Mouse (Mus musculus): ENCODE measurements around the gene Bpifb9b.

GRCm38 (mm10) chr2:154339356-154339755 lies 32.3 kb downstream of the Bpifb9b start:
- TF ChIP-seq CTCF (IDR thresholded peaks at IDR 0.05; ENCODE audit: control insufficient read depth, insufficient read depth, low read length) (no peak), POLR2A (IDR thresholded peaks at IDR 0.05; ENCODE audit: borderline replicate concordance, control insufficient read depth, low read depth, low read length) (no peak)

Measured in bone marrow, adult 2 months (tissue).